Mouse (Mus musculus) liver, postnatal 0 days (tissue): ENCODE measurements at regions not wholly inside any gene's neighbourhood (a gene's known extent, or its start where the extent isn't known, plus 50 kb on each side); places are given as distances from the start of the nearest gene placed in this dataset.

ENCODE experiments used
- CTCF ChIP-seq: sonication (generic); IDR thresholded peaks from 2 replicates; pipeline ENCODE4 v1.5.1; 2016; ENCODE audit warnings: antibody characterized with exemption, low read depth
- EP300 ChIP-seq: IDR thresholded peaks from 2 replicates; pipeline ENCODE4 v1.6.1; 2016; ENCODE audit warnings: antibody characterized with exemption, low read depth, mild to moderate bottlenecking

GRCm38 (mm10) chr13:110517986-110518385, 123.1 kb downstream of the Plk2 start:
- TF ChIP-seq CTCF = no peak
- no peak for TF ChIP-seq EP300
